Mouse (Mus musculus): Measurements from ENCODE around the gene Kdelc2. TPM values are rescaled to one million over a fixed set of nuclear protein-coding genes. Genes with fewer than 3 reads are reported as not detected.

Kdelc2 gene
- polyA plus RNA-seq (2012; rRNA removed), result 1.1 and 1.4 TPM in 2 replicates

- Histone ChIP-seq H3K27ac (ENCODE audit: control insufficient read depth, insufficient read depth, low read depth, low read length) (peak within 1 kb of the TSS; percentile 97), H3K4me3 (ENCODE audit: control insufficient read depth, low read depth, low read length) (peak within 1 kb of the TSS; percentile 95)
Observed at GRCm38 (mm10) chr9:53383951-53384866, at the start of gene Kdelc2. Gene Kdelc2 (plus strand): TSS chr9:53384025.

DNA sequence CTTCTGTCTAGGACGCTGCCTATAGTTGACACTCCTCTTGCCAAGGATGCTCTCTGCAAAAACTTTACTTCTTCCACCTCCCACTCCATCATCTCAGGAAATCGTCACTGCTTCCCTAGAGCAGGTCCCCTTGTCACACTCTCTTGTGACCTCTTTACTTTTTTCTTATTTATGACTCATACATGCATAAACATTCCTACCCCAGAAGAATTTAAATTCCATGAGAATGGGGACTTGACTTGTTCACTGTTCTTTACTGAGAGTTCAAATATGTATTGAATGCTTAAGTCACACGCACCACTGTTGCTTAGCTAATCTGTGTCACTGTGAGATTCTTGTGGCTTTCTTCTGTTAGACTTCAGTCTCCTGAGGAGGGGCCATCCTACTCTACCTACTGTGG is 48.7 kb upstream of the Kdelc2 start:
- TF ChIP-seq POLR2A (IDR thresholded peaks at IDR 0.05; ENCODE audit: control insufficient read depth, low read depth, low read length) (no peak), CTCF (IDR thresholded peaks at IDR 0.05; ENCODE audit: control insufficient read depth, insufficient read depth, insufficient replicate concordance, low read depth, low read length) (no peak)
- Histone ChIP-seq H3K4me3 (ENCODE audit: control insufficient read depth, low read depth, low read length) (no peak overlapping the region), H3K27ac (ENCODE audit: control insufficient read depth, insufficient read depth, low read depth, low read length) (no peak overlapping the region), H3K4me1 (ENCODE audit: control insufficient read depth, insufficient read depth, low read length) (peaks cover 4% of the 10 kb centered on the region), H3K36me3 (ENCODE audit: control insufficient read depth, insufficient read depth, low read length) (no peaks in the 10 kb centered on the region), H3K27me3 (ENCODE audit: control insufficient read depth, insufficient read depth, low read length) (no peaks in the 10 kb centered on the region)

More at GRCm38 (mm10) chr9:53383951-53384866, at the start of gene Kdelc2:
- H3K36me3 ChIP-seq (ENCODE audit: control insufficient read depth, insufficient read depth, low read length), result no peaks in the 10 kb centered on the region
- TF ChIP-seq POLR2A (IDR thresholded peaks at IDR 0.05; ENCODE audit: control insufficient read depth, low read depth, low read length) (peak; percentile 67), CTCF (IDR thresholded peaks at IDR 0.05; ENCODE audit: control insufficient read depth, insufficient read depth, insufficient replicate concordance, low read depth, low read length) (no peak; the same call in 1 of the 2 replicates)
- peaks cover 8% of the 10 kb centered on the region for H3K4me1 ChIP-seq (ENCODE audit: control insufficient read depth, insufficient read depth, low read length)
- H3K27me3 ChIP-seq (ENCODE audit: control insufficient read depth, insufficient read depth, low read length), result no peaks in the 10 kb centered on the region

DNA sequence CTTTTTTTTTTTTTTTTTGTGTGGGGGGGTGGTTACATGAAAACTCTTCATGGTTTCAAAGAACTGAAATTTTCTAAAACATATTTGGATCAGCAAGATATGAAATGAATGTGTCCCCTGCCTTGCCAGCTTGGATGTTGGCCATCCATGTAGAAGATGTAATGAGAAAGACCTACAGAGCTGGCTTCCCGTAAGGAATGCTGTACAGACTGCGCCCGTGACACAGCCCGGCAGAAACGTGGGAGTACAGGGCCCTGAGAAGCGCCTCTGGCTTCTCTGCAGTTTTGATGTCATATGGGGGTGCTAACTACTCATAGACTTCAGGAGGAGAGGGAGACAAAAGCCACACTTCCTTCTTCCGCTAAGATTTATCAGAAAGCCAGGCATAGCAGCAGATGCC is 44.2 kb upstream of the Kdelc2 start:
- Histone ChIP-seq H3K4me3 (ENCODE audit: control insufficient read depth, low read depth, low read length) (no peak overlapping the region), H3K36me3 (ENCODE audit: control insufficient read depth, insufficient read depth, low read length) (no peaks in the 10 kb centered on the region), H3K27ac (ENCODE audit: control insufficient read depth, insufficient read depth, low read depth, low read length) (no peak overlapping the region), H3K4me1 (ENCODE audit: control insufficient read depth, insufficient read depth, low read length) (peaks cover 12% of the 10 kb centered on the region), H3K27me3 (ENCODE audit: control insufficient read depth, insufficient read depth, low read length) (no peaks in the 10 kb centered on the region)
- TF ChIP-seq CTCF (IDR thresholded peaks at IDR 0.05; ENCODE audit: control insufficient read depth, insufficient read depth, insufficient replicate concordance, low read depth, low read length), result no peak
- no peak for TF ChIP-seq POLR2A (IDR thresholded peaks at IDR 0.05; ENCODE audit: control insufficient read depth, low read depth, low read length)

GRCm38 (mm10) chr9:53340328-53340916 is 43.4 kb upstream of the Kdelc2 start:
- peaks cover 12% of the 10 kb centered on the region for H3K4me1 ChIP-seq (ENCODE audit: control insufficient read depth, insufficient read depth, low read length)
- no peaks in the 10 kb centered on the region for H3K36me3 ChIP-seq (ENCODE audit: control insufficient read depth, insufficient read depth, low read length)
- no peaks in the 10 kb centered on the region for H3K27me3 ChIP-seq (ENCODE audit: control insufficient read depth, insufficient read depth, low read length)
- peak overlapping the region; percentile 79 for H3K4me3 ChIP-seq (ENCODE audit: control insufficient read depth, low read depth, low read length)
- no peak overlapping the region for H3K27ac ChIP-seq (ENCODE audit: control insufficient read depth, insufficient read depth, low read depth, low read length)
- TF ChIP-seq CTCF (IDR thresholded peaks at IDR 0.05; ENCODE audit: control insufficient read depth, insufficient read depth, insufficient replicate concordance, low read depth, low read length) (no peak), POLR2A (IDR thresholded peaks at IDR 0.05; ENCODE audit: control insufficient read depth, low read depth, low read length) (no peak)

GRCm38 (mm10) chr9:53340969-53341368 is 42.9 kb upstream of the Kdelc2 start:
- Histone ChIP-seq H3K27ac (ENCODE audit: control insufficient read depth, insufficient read depth, low read depth, low read length) (no peak overlapping the region), H3K4me3 (ENCODE audit: control insufficient read depth, low read depth, low read length) (peak overlapping the region; percentile 79), H3K4me1 (ENCODE audit: control insufficient read depth, insufficient read depth, low read length) (peaks cover 12% of the 10 kb centered on the region), H3K36me3 (ENCODE audit: control insufficient read depth, insufficient read depth, low read length) (no peaks in the 10 kb centered on the region), H3K27me3 (ENCODE audit: control insufficient read depth, insufficient read depth, low read length) (no peaks in the 10 kb centered on the region)
- TF ChIP-seq POLR2A (IDR thresholded peaks at IDR 0.05; ENCODE audit: control insufficient read depth, low read depth, low read length) (no peak), CTCF (IDR thresholded peaks at IDR 0.05; ENCODE audit: control insufficient read depth, insufficient read depth, insufficient replicate concordance, low read depth, low read length) (no peak)

DNA sequence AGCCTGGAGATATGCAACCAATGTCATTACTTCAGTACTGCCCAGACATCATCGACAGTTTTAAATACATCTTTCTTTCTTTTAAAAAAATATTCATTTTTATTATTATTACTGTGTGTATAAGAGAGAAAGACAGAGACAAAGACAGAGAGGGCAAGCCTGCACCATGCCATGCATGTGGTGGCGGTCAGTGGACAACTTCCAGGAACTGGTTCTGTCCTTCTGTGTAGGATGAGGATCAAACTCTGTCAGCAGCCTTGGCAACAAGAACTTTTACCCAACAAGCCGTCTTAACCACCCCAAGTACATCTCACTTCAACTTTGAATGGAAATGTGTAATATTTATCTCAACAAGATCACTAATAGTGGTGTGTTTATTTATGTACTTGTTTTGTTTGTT is 41.8 kb upstream of the Kdelc2 start:
- Histone ChIP-seq H3K36me3 (ENCODE audit: control insufficient read depth, insufficient read depth, low read length) (no peaks in the 10 kb centered on the region), H3K4me3 (ENCODE audit: control insufficient read depth, low read depth, low read length) (peak overlapping the region; percentile 42; the same call in 1 of the 2 replicates), H3K4me1 (ENCODE audit: control insufficient read depth, insufficient read depth, low read length) (peaks cover 12% of the 10 kb centered on the region), H3K27me3 (ENCODE audit: control insufficient read depth, insufficient read depth, low read length) (no peaks in the 10 kb centered on the region), H3K27ac (ENCODE audit: control insufficient read depth, insufficient read depth, low read depth, low read length) (no peak overlapping the region)
- TF ChIP-seq POLR2A (IDR thresholded peaks at IDR 0.05; ENCODE audit: control insufficient read depth, low read depth, low read length) (no peak), CTCF (IDR thresholded peaks at IDR 0.05; ENCODE audit: control insufficient read depth, insufficient read depth, insufficient replicate concordance, low read depth, low read length) (no peak)
